Mouse (Mus musculus): ENCODE measurements at regions not wholly inside any gene's neighbourhood (a gene's known extent, or its start where the extent isn't known, plus 50 kb on each side); places are given as distances from the start of the nearest gene placed in this dataset.

GRCm38 (mm10) chr14:62173835-62174530 is 118.4 kb upstream of the Rnaseh2b start:
- no peak overlapping the region for H3K9ac ChIP-seq (ENCODE audit: insufficient read depth, low read depth)
- dilution Hi-C loops (cut with MboI; ENCODE audit: extremely low pct_ligation_motif_present, extremely low pct_unique_long_range_greater_than_20kb, low sequenced_read_pairs), result no loop called here
- no peaks in the 10 kb centered on the region for H3K9me3 ChIP-seq (replicated peaks; ENCODE audit: low read length)
- in situ Hi-C loops (cut with MboI; ENCODE audit: low pct_ligation_motif_present, low pct_unique_long_range_greater_than_20kb, low sequenced_read_pairs), result no loop called here
- no peak overlapping the region for H3K27ac ChIP-seq (ENCODE audit: insufficient read depth, low read depth)
- no peak overlapping the region for H3K4me3 ChIP-seq (replicated peaks in 1 of 3; ENCODE audit: low read depth in 2 of 3, low read length in 2 of 3, poor library complexity in 1 of 3)
- no peaks in the 10 kb centered on the region for H3K79me2 ChIP-seq (replicated peaks; ENCODE audit: control insufficient read depth, extremely low read depth, insufficient read depth, poor library complexity, severe bottlenecking)
- H3K4me1 ChIP-seq (ENCODE audit: control insufficient read depth in 1 of 2, insufficient read depth in 2 of 2), result peaks cover 0 to 4% of the 10 kb centered on the region in 2 experiments; a peak in 1 of 4 replicates
- no peaks in the 10 kb centered on the region for H3K36me3 ChIP-seq (replicated peaks in 1 of 2; ENCODE audit: control insufficient read depth in 1 of 2, insufficient read depth in 1 of 2, low read length in 1 of 2)
- TF ChIP-seq MAX (IDR thresholded peaks at IDR 0.05; ENCODE audit: low read length) (no peak), GABPA (IDR thresholded peaks at IDR 0.05; ENCODE audit: insufficient replicate concordance, low read depth, low read length) (no peak), POLR2AphosphoS2 (IDR thresholded peaks at IDR 0.05; ENCODE audit: low read depth, low read length) (no peak), ETS1 (conservative IDR thresholded peaks at IDR 0.05; ENCODE audit: low read depth, low read length) (no peak), MAZ (IDR thresholded peaks at IDR 0.05; ENCODE audit: low read depth, low read length) (no peak), CTCF (conservative IDR thresholded peaks at IDR 0.05 in 1 of 2, IDR thresholded peaks at IDR 0.05 in 1 of 2; ENCODE audit: low read depth in 2 of 2, low read length in 2 of 2) (no peak), RCOR1 (conservative IDR thresholded peaks at IDR 0.05; ENCODE audit: low read depth, low read length) (no peak)
- DNase-seq (ENCODE audit: extremely low read depth), result no peak
- no peak overlapping the region for H3K4me2 ChIP-seq (ENCODE audit: insufficient read depth, low read depth, poor library complexity, severe bottlenecking)
- H3K27me3 ChIP-seq (replicated peaks), result peaks cover 2% of the 10 kb centered on the region

- no peak for DNase-seq (ENCODE audit: extremely low read depth)
- dilution Hi-C loops (cut with MboI; ENCODE audit: extremely low pct_ligation_motif_present, extremely low pct_unique_long_range_greater_than_20kb, low sequenced_read_pairs), result no loop called here
These were observed 116.9 kb upstream of the Rnaseh2b start for GRCm38 (mm10) chr14:62175384-62176048.

GRCm38 (mm10) chr14:62177509-62177908 is 114.9 kb upstream of the Rnaseh2b start:
- dilution Hi-C loops (cut with MboI; ENCODE audit: extremely low pct_ligation_motif_present, extremely low pct_unique_long_range_greater_than_20kb, low sequenced_read_pairs) (no loop called here), in situ Hi-C loops (cut with MboI; ENCODE audit: low pct_ligation_motif_present, low pct_unique_long_range_greater_than_20kb, low sequenced_read_pairs) (no loop called here)
- no peaks in the 10 kb centered on the region for H3K9me3 ChIP-seq (replicated peaks; ENCODE audit: low read length)
- no peaks in the 10 kb centered on the region for H3K79me2 ChIP-seq (replicated peaks; ENCODE audit: control insufficient read depth, extremely low read depth, insufficient read depth, poor library complexity, severe bottlenecking)
- H3K36me3 ChIP-seq (replicated peaks in 1 of 2; ENCODE audit: control insufficient read depth in 1 of 2, insufficient read depth in 1 of 2, low read length in 1 of 2), result no peaks in the 10 kb centered on the region
- no peaks in the 10 kb centered on the region for H3K27me3 ChIP-seq (replicated peaks)
- H3K4me1 ChIP-seq (ENCODE audit: control insufficient read depth in 1 of 2, insufficient read depth in 2 of 2), result 0 out of 4 replicates have a peak, but pooled peaks cover 0 to 2% of the 10 kb centered on the region in 2 experiments
- H3K9ac ChIP-seq (ENCODE audit: insufficient read depth, low read depth), result no peak overlapping the region
- TF ChIP-seq NRF1 (IDR thresholded peaks at IDR 0.05; ENCODE audit: low read depth, low read length), result no peak
- TF ChIP-seq ZKSCAN1 (IDR thresholded peaks at IDR 0.05; ENCODE audit: borderline replicate concordance, low read depth, low read length), result no peak
- TF ChIP-seq SMC3 (IDR thresholded peaks at IDR 0.05; ENCODE audit: low read depth, low read length), result no peak
- TF ChIP-seq UBTF (IDR thresholded peaks at IDR 0.05; ENCODE audit: low read depth, low read length), result no peak
- no peak for TF ChIP-seq ZMIZ1 (IDR thresholded peaks at IDR 0.05; ENCODE audit: low read depth, low read length)
- H3K4me2 ChIP-seq (ENCODE audit: insufficient read depth, low read depth, poor library complexity, severe bottlenecking), result no peak overlapping the region
- H3K4me3 ChIP-seq (replicated peaks in 1 of 3; ENCODE audit: low read depth in 2 of 3, low read length in 2 of 3, poor library complexity in 1 of 3), result no peak overlapping the region
- no peak for DNase-seq (ENCODE audit: extremely low read depth)
- H3K27ac ChIP-seq (ENCODE audit: insufficient read depth, low read depth), result no peak overlapping the region

More at GRCm38 (mm10) chr14:62175384-62176048, 116.9 kb upstream of the Rnaseh2b start:
- in situ Hi-C loops (cut with MboI; ENCODE audit: low pct_ligation_motif_present, low pct_unique_long_range_greater_than_20kb, low sequenced_read_pairs), result no loop called here
- no peaks in the 10 kb centered on the region for H3K27me3 ChIP-seq (replicated peaks)
- TF ChIP-seq MYC (IDR thresholded peaks at IDR 0.05; ENCODE audit: low read depth, low read length) (no peak), RAD21 (IDR thresholded peaks at IDR 0.05; ENCODE audit: low read depth, low read length) (no peak), ZNF384 (IDR thresholded peaks at IDR 0.05; ENCODE audit: low read depth, low read length) (no peak), USF2 (conservative IDR thresholded peaks at IDR 0.05; ENCODE audit: low read depth, low read length) (no peak)
- H3K9ac ChIP-seq (ENCODE audit: insufficient read depth, low read depth), result no peak overlapping the region
- H3K36me3 ChIP-seq (replicated peaks in 1 of 2; ENCODE audit: control insufficient read depth in 1 of 2, insufficient read depth in 1 of 2, low read length in 1 of 2), result no peaks in the 10 kb centered on the region
- peaks cover 1 to 2% of the 10 kb centered on the region in 2 experiments; a peak in 1 of 4 replicates for H3K4me1 ChIP-seq (ENCODE audit: control insufficient read depth in 1 of 2, insufficient read depth in 2 of 2)
- no peak overlapping the region for H3K4me3 ChIP-seq (replicated peaks in 1 of 3; ENCODE audit: low read depth in 2 of 3, low read length in 2 of 3, poor library complexity in 1 of 3)
- no peak overlapping the region for H3K4me2 ChIP-seq (ENCODE audit: insufficient read depth, low read depth, poor library complexity, severe bottlenecking)
- H3K27ac ChIP-seq (ENCODE audit: insufficient read depth, low read depth), result no peak overlapping the region
- H3K79me2 ChIP-seq (replicated peaks; ENCODE audit: control insufficient read depth, extremely low read depth, insufficient read depth, poor library complexity, severe bottlenecking), result no peaks in the 10 kb centered on the region
- H3K9me3 ChIP-seq (replicated peaks; ENCODE audit: low read length), result no peaks in the 10 kb centered on the region

Measured in CH12.LX (cell line).